Mouse (Mus musculus) MEL (cell line): ENCODE results near the gene Fgfr2.
A peak's percentile ranks its signal among the peaks of the same experiment; 100 is the strongest.

Experiments
- CTCF ChIP-seq, 3 experiments: IDR thresholded peaks in 2 of 3; conservative IDR thresholded peaks in 1 of 3; 2 replicates each; pipeline ENCODE4 v1.5.1; 2011 to 2012; ENCODE audit warnings: low read length in 3 of 3, low read depth in 2 of 3, mild to moderate bottlenecking in 2 of 3, improper control_type of control experiment in 1 of 3, inconsistent platforms in 1 of 3, mixed read lengths in 1 of 3, moderate library complexity in 1 of 3; ENCODE audit not compliant: control insufficient read depth in 1 of 3, insufficient read depth in 1 of 3, poor library complexity in 1 of 3, severe bottlenecking in 1 of 3
- EP300 ChIP-seq, 2 experiments: IDR thresholded peaks; 2 replicates each; pipeline ENCODE4 v1.6.1; 2011; ENCODE audit warnings: improper control_type of control experiment in 2 of 2, low read length in 2 of 2, low read depth in 1 of 2, mild to moderate bottlenecking in 1 of 2
- MYC ChIP-seq: IDR thresholded peaks from 2 replicates; pipeline ENCODE4 v1.6.1; 2011; ENCODE audit warnings: low read depth, mild to moderate bottlenecking, low read length, improper control_type of control experiment, moderate library complexity
- POLR2A ChIP-seq, 2 experiments: IDR thresholded peaks; 2 replicates each; pipeline ENCODE4 v1.6.1; 2011 to 2012; ENCODE audit warnings: low read length in 2 of 2, mild to moderate bottlenecking in 2 of 2, control low read depth in 1 of 2, improper control_type of control experiment in 1 of 2, low read depth in 1 of 2, moderate library complexity in 1 of 2; ENCODE audit not compliant: control insufficient read depth in 1 of 2, insufficient read depth in 1 of 2, poor library complexity in 1 of 2
- POLR2AphosphoS5 ChIP-seq: IDR thresholded peaks from 2 replicates; pipeline ENCODE4 v1.6.1; 2012; ENCODE audit warnings: low read depth, borderline replicate concordance, mild to moderate bottlenecking, inconsistent platforms, low read length, moderate library complexity, mixed read lengths
- RCOR1 ChIP-seq: IDR thresholded peaks from 2 replicates; pipeline ENCODE4 v1.6.1; 2012; ENCODE audit warnings: low read depth, mild to moderate bottlenecking, inconsistent platforms, low read length, improper control_type of control experiment
- TBP ChIP-seq: IDR thresholded peaks from 2 replicates; pipeline ENCODE4 v1.8.0; 2011; ENCODE audit warnings: low read depth, low read length, improper control_type of control experiment
- ZC3H11A ChIP-seq: IDR thresholded peaks from 2 replicates; pipeline ENCODE4 v1.6.1; 2012; ENCODE audit warnings: low read depth, mild to moderate bottlenecking, inconsistent platforms, low read length, improper control_type of control experiment

DNA sequence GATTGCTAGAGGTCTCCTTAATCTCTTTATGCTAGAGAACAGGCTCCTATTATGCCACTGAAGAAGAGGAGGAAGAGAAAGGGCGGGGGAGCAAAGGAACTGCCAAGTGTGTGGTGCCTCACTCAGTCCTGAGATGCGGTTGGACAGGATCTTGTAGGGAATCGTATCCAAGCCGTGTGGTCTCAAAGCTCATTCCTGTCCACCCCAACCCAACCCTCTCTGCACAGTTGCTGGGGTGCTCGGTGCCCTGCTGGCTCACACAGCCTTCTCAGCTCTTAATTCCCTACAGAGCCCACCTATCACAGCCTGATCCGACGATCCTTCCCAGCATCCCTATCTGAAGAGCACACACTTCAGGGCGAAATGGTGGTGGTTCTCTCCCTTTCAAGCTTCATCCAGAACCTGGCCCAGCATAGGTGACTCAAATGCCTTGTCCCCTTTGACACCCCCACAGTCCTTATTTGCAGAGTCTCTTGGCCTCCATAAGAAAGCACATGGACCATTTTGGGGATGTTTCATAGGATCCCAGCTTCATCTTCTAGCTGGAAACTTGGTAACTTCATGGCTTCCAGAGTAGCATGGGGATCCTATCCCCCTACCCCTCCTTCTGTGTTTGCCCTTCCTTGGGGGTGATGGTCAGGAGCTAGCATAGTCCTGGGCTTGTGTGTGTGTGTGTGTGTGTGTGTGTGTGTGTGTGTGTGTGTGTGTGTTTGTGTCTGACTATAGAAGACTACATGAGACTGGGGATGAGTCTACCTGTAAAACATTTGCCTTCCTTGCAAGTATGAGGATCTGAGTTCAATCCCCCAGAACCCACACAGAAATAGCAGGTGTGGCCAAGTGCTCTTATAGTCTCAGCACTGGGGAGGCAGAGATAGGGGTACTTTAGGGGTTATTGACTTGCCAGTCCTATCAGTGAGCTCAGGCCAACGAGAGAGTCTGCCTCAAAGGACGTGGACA lies 766.0 kb downstream of the Fgfr2 start:
- TF ChIP-seq MYC (no peak), TBP (no peak), CTCF (IDR thresholded peaks at IDR 0.05 in 2 of 3, conservative IDR thresholded peaks at IDR 0.05 in 1 of 3; ENCODE audit: control insufficient read depth in 1 of 3, insufficient read depth in 1 of 3, low read depth in 2 of 3, low read length in 3 of 3, poor library complexity in 1 of 3, severe bottlenecking in 1 of 3) (no peak), RCOR1 (no peak), POLR2AphosphoS5 (no peak; the same call in 1 of the 2 replicates), EP300 (IDR thresholded peaks at IDR 0.05; ENCODE audit: low read depth in 1 of 2, low read length in 2 of 2) (no peak), ZC3H11A (no peak), POLR2A (IDR thresholded peaks at IDR 0.05; ENCODE audit: control insufficient read depth in 1 of 2, insufficient read depth in 1 of 2, low read depth in 1 of 2, low read length in 2 of 2, poor library complexity in 1 of 2) (peak in 1 of 2 experiments; percentile 39; a peak in 2 of 4 replicates)
